Mouse (Mus musculus) neural tube, embryonic 11.5 days (tissue): ENCODE measurements around the gene Zfp648. TPM values are rescaled to one million over a fixed set of nuclear protein-coding genes. Genes with fewer than 3 reads are reported as not detected.

Experiments used
- ATAC-seq: fragments of 200-750 bp; cut with Nextera tagmentation; 2 replicates; pipeline ENCODE4 v1.8.0; 2017; ENCODE audit warnings: moderate number of reproducible peaks, mild to moderate bottlenecking, moderate TSS enrichment, moderate library complexity; ENCODE audit not compliant: insufficient read depth, low FRiP score, low TSS enrichment
- DNase-seq: peaks from one replicate; pipeline ENCODE4 v3.0.0-alpha.2; 2015; ENCODE audit warnings: low spot score
- H3K27ac ChIP-seq: fragments of 300-500 bp; sonication (generic); 2 replicates; pipeline ENCODE4 v1.5.1; 2014; ENCODE audit warnings: low read depth, mild to moderate bottlenecking, low read length
- H3K27me3 ChIP-seq: fragments of 300-500 bp; sonication (generic); 2 replicates; pipeline ENCODE4 v1.6.1; 2014; ENCODE audit warnings: mild to moderate bottlenecking, low read length, mixed read lengths; ENCODE audit not compliant: control insufficient read depth, insufficient read depth
- H3K36me3 ChIP-seq: fragments of 300-500 bp; sonication (generic); 2 replicates; pipeline ENCODE4 v1.6.1; 2014; ENCODE audit warnings: mild to moderate bottlenecking, low read length, moderate library complexity, mixed read lengths; ENCODE audit not compliant: control insufficient read depth, insufficient read depth
- H3K4me1 ChIP-seq: fragments of 300-500 bp; sonication (generic); 2 replicates; pipeline ENCODE4 v1.6.1; 2014; ENCODE audit warnings: low read length, mixed read lengths; ENCODE audit not compliant: control insufficient read depth, insufficient read depth
- H3K4me2 ChIP-seq: fragments of 300-500 bp; sonication (generic); 2 replicates; pipeline ENCODE4 v1.6.1; 2014; ENCODE audit warnings: low read depth, mild to moderate bottlenecking, moderate library complexity
- H3K4me3 ChIP-seq: fragments of 300-500 bp; sonication (generic); 2 replicates; pipeline ENCODE4 v1.5.1; 2014; ENCODE audit warnings: low read depth, low read length
- H3K9ac ChIP-seq: fragments of 300-500 bp; sonication (generic); 2 replicates; pipeline ENCODE4 v1.6.1; 2014; ENCODE audit warnings: mild to moderate bottlenecking, low read length
- H3K9me3 ChIP-seq: fragments of 300-500 bp; sonication (generic); 2 replicates; pipeline ENCODE4 v1.6.1; 2016; ENCODE audit warnings: low read length; ENCODE audit not compliant: control insufficient read depth
- WGBS: fragments of 180-500 bp; shearing (Covaris S2); extraction: QIAGEN DNeasy Blood & Tissue Kit; methylation state at CpG from one replicate; pipeline ENCODE4 v1.1.7; 2014; 5-methylcytosine and 5-hydroxymethylcytosine counted together
- polyA plus RNA-seq: library from polyadenylated mRNA; unstranded; fragments of >200 nt; fragmentation: Nextera tagmentation; extraction: Ambion mirVana; gene quantifications from 2 replicates; pipeline ENCODE4 v1.2.1, GENCODE M21; 2014

Gene Zfp648
- polyA plus RNA-seq, 1 experiment from 2014 or later: 0.58 TPM

DNA sequence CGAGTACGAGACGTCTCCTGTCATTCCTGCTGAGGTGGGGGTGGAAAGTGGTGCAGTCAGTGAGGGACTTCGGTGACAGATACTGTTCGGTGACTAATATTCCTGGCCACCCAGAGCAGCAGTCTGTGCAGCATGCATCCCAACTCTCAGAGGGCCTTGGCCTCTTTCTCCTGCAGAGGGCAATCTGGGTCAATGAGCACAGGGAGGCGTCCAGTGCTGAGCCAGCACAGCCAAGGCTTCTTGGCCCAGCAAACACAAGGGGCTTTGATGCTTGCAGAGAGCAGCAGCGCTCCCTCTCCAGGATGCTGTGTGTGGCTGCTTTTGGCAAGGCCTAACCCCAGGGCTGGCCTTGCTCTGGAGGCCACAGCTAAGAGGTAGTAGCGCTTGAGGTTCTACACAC, 1.6 kb downstream of the Zfp648 start:
- Histone ChIP-seq H3K27ac (no peak overlapping the region), H3K4me2 (no peak overlapping the region), H3K4me1 (no peaks in the 10 kb centered on the region), H3K4me3 (no peak overlapping the region), H3K36me3 (no peaks in the 10 kb centered on the region), H3K27me3 (peaks cover 31% of the 10 kb centered on the region), H3K9me3 (no peaks in the 10 kb centered on the region), H3K9ac (no peak overlapping the region)
- DNase-seq (peak; percentile 24), ATAC-seq (no peak)
- WGBS: 46% methylated on average over 7 of the region's 8 CpGs

DNA sequence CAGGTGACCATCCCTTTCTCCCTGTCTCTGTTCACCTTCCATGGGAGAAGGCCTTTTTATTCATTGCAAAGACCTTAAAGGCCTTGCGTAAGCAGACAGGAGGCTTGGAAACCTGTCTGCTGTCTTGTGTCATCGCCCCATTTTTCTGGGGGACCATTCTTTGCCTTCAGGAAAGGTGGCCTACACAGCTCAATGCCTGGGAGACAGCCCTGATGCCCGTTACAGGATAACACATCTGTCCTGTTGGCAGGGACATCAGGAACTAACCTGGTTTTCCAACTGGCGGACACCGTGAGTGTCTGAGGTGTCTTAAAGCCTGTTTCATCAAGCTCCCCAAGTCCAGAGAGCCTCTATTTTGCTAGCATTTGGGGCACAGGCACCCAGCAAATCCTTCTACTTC, 2.4 kb downstream of the Zfp648 start:
- Histone ChIP-seq H3K4me1 (no peaks in the 10 kb centered on the region), H3K4me2 (no peak overlapping the region), H3K9ac (no peak overlapping the region), H3K36me3 (no peaks in the 10 kb centered on the region), H3K27me3 (peaks cover 31% of the 10 kb centered on the region), H3K27ac (no peak overlapping the region), H3K9me3 (no peaks in the 10 kb centered on the region), H3K4me3 (no peak overlapping the region)
- DNase-seq (no peak), ATAC-seq (no peak)
- 86% methylated on average over 5 of the region's 5 CpGs for WGBS

DNA sequence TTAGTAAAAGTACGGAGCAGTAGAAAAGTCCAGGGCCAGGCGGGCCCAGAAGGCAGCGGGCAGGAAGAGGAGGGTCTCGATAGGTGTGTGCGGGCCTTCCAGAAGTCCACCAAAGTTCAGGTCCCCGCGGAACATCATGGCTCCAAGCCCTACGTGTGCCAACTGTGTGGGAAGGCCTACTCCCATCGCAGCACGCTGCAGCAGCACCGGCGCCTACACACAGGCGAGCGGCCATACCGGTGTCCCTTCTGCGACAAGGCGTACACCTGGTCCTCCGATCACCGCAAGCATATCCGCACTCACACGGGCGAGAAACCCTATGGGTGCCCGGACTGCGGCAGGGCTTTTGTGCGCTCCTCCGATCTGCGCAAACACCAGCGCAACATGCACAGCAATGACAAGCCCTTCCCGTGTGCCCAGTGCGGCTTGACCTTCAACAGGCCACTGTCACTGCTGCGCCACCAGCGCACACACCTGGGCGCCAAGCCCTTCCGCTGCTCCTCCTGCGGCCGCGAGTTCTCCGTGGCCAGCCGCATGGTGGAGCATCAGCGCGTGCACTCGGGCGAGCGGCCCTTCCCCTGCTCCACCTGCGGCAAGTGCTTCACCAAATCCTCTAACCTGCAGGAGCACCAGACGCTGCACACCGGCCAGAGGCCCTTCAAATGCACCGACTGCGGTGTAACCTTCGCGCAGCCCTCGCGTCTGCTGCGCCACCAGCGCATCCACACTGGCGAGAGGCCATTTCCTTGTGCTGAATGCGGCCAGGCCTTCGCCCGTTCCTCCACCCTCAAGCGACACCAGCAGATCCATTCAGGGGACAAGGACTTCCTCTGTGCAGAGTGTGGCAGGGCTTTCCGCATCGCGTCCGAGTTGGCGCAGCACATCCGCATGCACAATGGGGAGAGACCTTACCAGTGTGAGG, 3.9 kb downstream of the Zfp648 start:
- Histone ChIP-seq H3K4me3 (peak overlapping the region; percentile 27), H3K9me3 (no peaks in the 10 kb centered on the region), H3K4me2 (peak overlapping the region; percentile 31), H3K4me1 (no peaks in the 10 kb centered on the region), H3K27ac (no peak overlapping the region), H3K36me3 (no peaks in the 10 kb centered on the region), H3K9ac (peak overlapping the region; percentile 32; the same call in 1 of the 2 replicates), H3K27me3 (peaks cover 31% of the 10 kb centered on the region)
- peak; percentile 23 for DNase-seq
- ATAC-seq: no peak
- 8% methylated on average over 66 of the region's 66 CpGs for WGBS

DNA sequence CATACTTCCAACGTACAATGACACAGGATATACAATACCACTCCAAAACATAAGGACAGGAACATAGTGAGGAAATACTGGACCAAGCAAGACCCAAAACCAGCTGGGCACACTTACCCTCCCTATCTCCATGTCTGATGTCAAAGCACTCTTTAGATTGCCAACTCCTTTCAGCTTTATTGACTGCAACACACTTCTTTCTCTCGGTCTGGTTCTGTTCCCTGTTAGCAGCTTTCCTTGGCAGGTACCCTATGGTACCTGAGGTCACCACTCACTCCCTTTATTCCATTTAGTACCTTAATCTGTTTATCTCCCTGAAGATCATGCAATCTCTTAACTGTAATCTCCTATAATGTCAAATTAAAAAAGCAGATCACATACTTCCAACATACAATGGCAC, 19.0 kb downstream of the Zfp648 start:
- 89% methylated on average over 2 of the region's 2 CpGs for WGBS
- Histone ChIP-seq H3K4me2 (no peak overlapping the region), H3K36me3 (no peaks in the 10 kb centered on the region), H3K4me1 (no peaks in the 10 kb centered on the region), H3K9me3 (no peaks in the 10 kb centered on the region), H3K4me3 (no peak overlapping the region), H3K27ac (no peak overlapping the region), H3K27me3 (no peaks in the 10 kb centered on the region), H3K9ac (no peak overlapping the region)
- DNase-seq: no peak
- no peak for ATAC-seq

DNA sequence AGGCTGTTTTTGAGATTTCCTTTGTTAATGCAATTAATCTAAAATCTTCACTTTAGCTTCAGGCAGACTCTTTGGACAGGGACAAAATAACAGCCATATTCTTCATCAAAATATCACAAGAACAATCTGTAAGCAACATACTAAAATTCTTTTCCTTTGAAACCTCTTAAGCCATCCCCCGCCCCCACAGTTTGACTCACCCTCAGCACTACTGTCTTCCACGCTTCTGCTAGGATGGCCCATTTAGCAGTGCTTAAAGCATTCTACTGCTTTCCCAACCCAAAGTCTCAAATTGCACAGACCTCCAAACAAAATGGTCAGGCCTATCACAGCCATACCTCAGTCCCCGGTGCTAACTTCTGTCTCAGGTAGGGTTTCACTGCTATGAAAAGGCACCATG, 19.6 kb downstream of the Zfp648 start:
- no peaks in the 10 kb centered on the region for H3K36me3 ChIP-seq
- no peaks in the 10 kb centered on the region for H3K9me3 ChIP-seq
- no peaks in the 10 kb centered on the region for H3K4me1 ChIP-seq
- DNase-seq (no peak), ATAC-seq (no peak)
- no peaks in the 10 kb centered on the region for H3K27me3 ChIP-seq
- H3K4me2 ChIP-seq: no peak overlapping the region
- H3K9ac ChIP-seq: no peak overlapping the region
- H3K27ac ChIP-seq: no peak overlapping the region
- 89% methylated on average over 3 of the region's 3 CpGs for WGBS
- H3K4me3 ChIP-seq: no peak overlapping the region

DNA sequence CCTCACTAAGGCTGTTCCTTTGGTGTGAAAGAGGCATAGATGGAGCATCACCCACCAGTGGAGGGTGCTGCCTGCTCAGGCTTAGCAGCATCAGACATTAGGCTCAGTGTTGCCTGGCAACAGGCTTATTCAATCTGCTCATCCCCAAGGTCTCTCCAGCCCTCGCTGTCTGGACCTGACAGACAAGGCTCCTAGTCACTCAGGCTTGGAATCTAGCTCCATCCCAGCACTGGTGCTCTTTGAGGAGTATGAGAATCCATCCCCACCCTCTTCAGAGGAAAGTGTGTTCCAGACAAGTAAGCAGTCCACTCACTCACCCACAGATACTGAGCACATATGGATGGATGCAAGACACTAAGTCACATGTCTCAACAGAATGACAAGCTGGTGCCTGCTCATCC, 22.8 kb downstream of the Zfp648 start:
- DNase-seq (no peak), ATAC-seq (no peak)
- Histone ChIP-seq H3K4me1 (no peaks in the 10 kb centered on the region), H3K4me2 (no peak overlapping the region), H3K36me3 (no peaks in the 10 kb centered on the region), H3K9me3 (no peaks in the 10 kb centered on the region), H3K27me3 (no peaks in the 10 kb centered on the region), H3K27ac (no peak overlapping the region), H3K9ac (no peak overlapping the region), H3K4me3 (no peak overlapping the region)
- WGBS: 38% methylated on average over 1 of the region's 1 CpGs

DNA sequence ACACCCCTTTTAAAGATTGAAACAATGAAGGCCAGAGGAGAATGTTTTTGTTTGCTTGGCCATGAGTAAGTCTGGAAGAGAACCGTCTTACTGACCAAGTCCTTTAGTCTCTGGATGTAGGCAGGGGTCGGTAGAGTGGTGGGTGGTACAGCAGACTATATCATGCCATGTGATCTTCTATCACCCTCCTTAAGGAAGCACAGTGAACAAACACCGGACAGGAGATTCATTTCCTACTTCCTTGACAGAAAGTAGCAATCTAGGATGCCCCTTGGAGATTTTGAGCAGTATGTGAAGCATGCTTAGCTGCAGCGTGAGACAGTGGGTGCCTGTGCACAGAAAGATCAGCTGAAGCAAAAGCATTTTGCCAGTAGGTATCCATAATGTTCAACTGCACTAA, 31.6 kb downstream of the Zfp648 start:
- Histone ChIP-seq H3K27ac (no peak overlapping the region), H3K9ac (no peak overlapping the region), H3K36me3 (no peaks in the 10 kb centered on the region), H3K4me1 (no peaks in the 10 kb centered on the region), H3K4me3 (no peak overlapping the region), H3K27me3 (no peaks in the 10 kb centered on the region), H3K4me2 (no peak overlapping the region), H3K9me3 (no peaks in the 10 kb centered on the region)
- no peak for DNase-seq
- WGBS: 89% methylated on average over 4 of the region's 4 CpGs
- no peak for ATAC-seq

DNA sequence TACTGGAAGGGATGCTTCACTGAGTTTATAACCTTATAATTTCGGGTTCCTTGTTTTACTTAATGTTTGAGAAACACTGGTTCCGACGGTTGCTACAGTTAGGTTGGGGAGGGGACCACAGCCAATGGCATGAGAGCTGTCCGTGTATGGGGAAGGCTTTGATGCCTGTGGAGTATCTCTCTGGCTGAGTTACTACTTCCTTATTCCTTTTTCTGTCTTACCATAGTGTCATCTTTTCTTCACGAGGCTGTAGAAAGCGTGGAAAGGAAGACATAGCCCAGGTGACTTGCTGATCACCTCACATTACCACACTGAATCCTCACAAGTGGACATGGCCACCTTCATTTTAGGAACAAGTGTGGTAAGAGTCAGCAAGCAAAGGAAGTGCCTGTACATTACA, 32.0 kb downstream of the Zfp648 start:
- H3K27me3 ChIP-seq: no peaks in the 10 kb centered on the region
- DNase-seq (no peak), ATAC-seq (no peak)
- H3K9me3 ChIP-seq: no peaks in the 10 kb centered on the region
- H3K36me3 ChIP-seq: no peaks in the 10 kb centered on the region
- H3K4me2 ChIP-seq: no peak overlapping the region
- H3K4me1 ChIP-seq: no peaks in the 10 kb centered on the region
- H3K9ac ChIP-seq: no peak overlapping the region
- 81% methylated on average over 6 of the region's 6 CpGs for WGBS
- no peak overlapping the region for H3K4me3 ChIP-seq
- H3K27ac ChIP-seq: no peak overlapping the region

DNA sequence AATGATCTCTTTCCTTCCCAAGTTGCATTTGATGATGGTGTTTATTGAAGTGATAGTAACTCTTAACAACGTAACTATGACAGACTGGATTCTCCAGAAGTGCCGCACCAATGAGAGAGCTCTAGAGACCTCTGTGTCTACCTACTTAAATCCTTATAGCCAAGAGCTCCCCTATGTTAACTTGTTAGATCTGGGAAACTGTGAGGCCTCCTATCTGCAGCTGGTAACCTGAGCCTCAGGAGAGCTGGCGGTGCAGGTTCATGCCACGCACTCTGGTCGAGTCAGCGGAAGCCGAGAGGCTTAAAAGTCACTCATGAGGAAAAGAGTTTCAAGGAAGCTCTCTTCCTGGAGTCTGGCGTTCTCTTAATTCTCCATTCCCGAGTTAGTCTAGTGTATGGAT, 33.8 kb downstream of the Zfp648 start:
- WGBS: 90% methylated on average over 9 of the region's 9 CpGs
- ATAC-seq (no peak), DNase-seq (no peak)
- Histone ChIP-seq H3K4me1 (no peaks in the 10 kb centered on the region), H3K36me3 (no peaks in the 10 kb centered on the region), H3K4me2 (no peak overlapping the region), H3K9me3 (no peaks in the 10 kb centered on the region), H3K27me3 (no peaks in the 10 kb centered on the region), H3K27ac (no peak overlapping the region), H3K9ac (no peak overlapping the region), H3K4me3 (no peak overlapping the region)
